Mouse (Mus musculus) embryonic stem cell, embryonic (primary cell): ENCODE measurements at regions not wholly inside any gene's neighbourhood (a gene's known extent, or its start where the extent isn't known, plus 50 kb on each side); places are given as distances from the start of the nearest gene placed in this dataset.

Source experiments
- CTCF ChIA-PET, 4 experiments: fragments of 300-600 bp in 2 of 4; fragments of 350-600 bp in 2 of 4; sonication (Branson Sonifier 250); formaldehyde crosslinking; loops; one replicate each; lab custom pipeline; 2022; ENCODE audit warnings: inconsistent platforms in 2 of 4; lab: Charles Lee
- POLR2A ChIA-PET, 4 experiments: fragments of 300-600 bp in 2 of 4; fragments of 350-600 bp in 2 of 4; sonication (Branson Sonifier 250); formaldehyde crosslinking; loops; one replicate each; lab custom pipeline; 2022; ENCODE audit warnings: antibody characterized with exemption in 4 of 4, inconsistent platforms in 1 of 4; lab: Charles Lee

GRCm38 (mm10) chr2:160499726-160500125, 132.9 kb upstream of the Mafb start:
- POLR2A ChIA-PET = interaction anchor here in 1 of 4 experiments (0.6 kb wide), 1 partner anchor 92 kb away, joined by 3 read pairs; no protein-coding TSS in a partner anchor

GRCm38 (mm10) chr2:160502901-160503300, 136.0 kb upstream of the Mafb start:
- CTCF ChIA-PET = no interaction called here
- POLR2A ChIA-PET = interaction anchor here in 1 of 4 experiments (1.1 to 1.5 kb wide), 3 partner anchors 9 to 1918 kb away, joined by 3 to 10 read pairs (median 4); no protein-coding TSS in a partner anchor

More at GRCm38 (mm10) chr2:160499726-160500125, 132.9 kb upstream of the Mafb start:
- CTCF ChIA-PET = no interaction called here

GRCm38 (mm10) chr2:160503597-160504393, 136.9 kb upstream of the Mafb start:
- POLR2A ChIA-PET = interaction anchor here in 1 of 4 experiments (1.3 to 1.4 kb wide), 2 partner anchors 14 to 26 kb away, joined by 3 to 10 read pairs; no protein-coding TSS in a partner anchor
- CTCF ChIA-PET = interaction anchor here in 3 of 4 experiments (0.6 to 0.7 kb wide), 3 partner anchors 10 to 51 kb away, joined by 3 to 4 read pairs (median 3); no protein-coding TSS in a partner anchor

GRCm38 (mm10) chr2:160504394-160504657, 137.5 kb upstream of the Mafb start:
- ChIA-PET POLR2A (interaction anchor here in 1 of 4 experiments (1.3 to 1.4 kb wide), 2 partner anchors 14 to 27 kb away, joined by 3 to 10 read pairs; no protein-coding TSS in a partner anchor), CTCF (interaction anchor here in 3 of 4 experiments (0.6 to 0.7 kb wide), 3 partner anchors 10 to 50 kb away, joined by 3 to 4 read pairs (median 3); no protein-coding TSS in a partner anchor)

GRCm38 (mm10) chr2:160507371-160507770, 138.3 kb upstream of the Top1 start:
- POLR2A ChIA-PET = interaction anchor here in 1 of 4 experiments (0.7 to 0.9 kb wide), 2 partner anchors 29 kb away, joined by 3 read pairs; no protein-coding TSS in a partner anchor

GRCm38 (mm10) chr2:160507816-160508564, 137.7 kb upstream of the Top1 start:
- CTCF ChIA-PET = interaction anchor here in 1 of 4 experiments (0.6 kb wide), 1 partner anchor 426 kb away, joined by 5 read pairs; no protein-coding TSS in a partner anchor
- POLR2A ChIA-PET = interaction anchor here in 1 of 4 experiments (0.7 to 0.9 kb wide), 2 partner anchors 28 to 29 kb away, joined by 3 read pairs; no protein-coding TSS in a partner anchor

More at GRCm38 (mm10) chr2:160507371-160507770, 138.3 kb upstream of the Top1 start:
- CTCF ChIA-PET = interaction anchor here in 1 of 4 experiments (0.6 kb wide), 1 partner anchor 426 kb away, joined by 5 read pairs; no protein-coding TSS in a partner anchor

- POLR2A ChIA-PET = interaction anchor here in 1 of 4 experiments (0.6 kb wide), 1 partner anchor 16 kb away, joined by 3 read pairs; no protein-coding TSS in a partner anchor
Measured at GRCm38 (mm10) chr2:160510159-160510558, 135.5 kb upstream of the Top1 start.

GRCm38 (mm10) chr2:160510635-160511421, 134.9 kb upstream of the Top1 start:
- CTCF ChIA-PET = no interaction called here
- POLR2A ChIA-PET = interaction anchor here in 1 of 4 experiments (0.6 to 1.3 kb wide), 4 partner anchors 8 to 24 kb away, joined by 3 to 4 read pairs (median 3); no protein-coding TSS in a partner anchor

More at GRCm38 (mm10) chr2:160510159-160510558, 135.5 kb upstream of the Top1 start:
- CTCF ChIA-PET = no interaction called here

- CTCF ChIA-PET = interaction anchor here in 2 of 4 experiments (0.6 to 1.7 kb wide), 4 partner anchors 63 to 148 kb away, joined by 3 to 8 read pairs (median 6); no protein-coding TSS in a partner anchor
- POLR2A ChIA-PET = interaction anchor here in 2 of 4 experiments (1.0 to 1.7 kb wide), 5 partner anchors 11 to 57 kb away, joined by 3 to 4 read pairs (median 4); no protein-coding TSS in a partner anchor
Measured at GRCm38 (mm10) chr2:160515621-160516020, 130.1 kb upstream of the Top1 start.

GRCm38 (mm10) chr2:160516526-160516925, 129.2 kb upstream of the Top1 start:
- ChIA-PET CTCF (interaction anchor here in 3 of 4 experiments (0.6 to 1.7 kb wide), 8 partner anchors 22 to 1538 kb away, joined by 3 to 8 read pairs (median 4); no protein-coding TSS in a partner anchor), POLR2A (interaction anchor here in 3 of 4 experiments (0.6 to 1.7 kb wide), 14 partner anchors 10 to 376 kb away, joined by 3 to 7 read pairs (median 4); no protein-coding TSS in a partner anchor)

GRCm38 (mm10) chr2:160525301-160526205, 120.1 kb upstream of the Top1 start:
- POLR2A ChIA-PET = interaction anchor here in 2 of 4 experiments (0.6 to 1.4 kb wide), 4 partner anchors 9 to 347 kb away, joined by 3 to 4 read pairs (median 4); partner anchors contain the start of gene Zhx3 (in 1 of the 2)
- CTCF ChIA-PET = interaction anchor here in 3 of 4 experiments (0.6 to 1.9 kb wide), 5 partner anchors 21 to 681 kb away, joined by 3 to 7 read pairs (median 3); no protein-coding TSS in a partner anchor

GRCm38 (mm10) chr2:160526377-160527125, 119.1 kb upstream of the Top1 start:
- POLR2A ChIA-PET = interaction anchor here (0.5 to 1.4 kb wide), 11 partner anchors 8 to 346 kb away, joined by 3 to 7 read pairs (median 4); partner anchors contain the start of gene Zhx3 (in 1 of the 4)
- CTCF ChIA-PET = interaction anchor here in 3 of 4 experiments (0.6 to 1.9 kb wide), 6 partner anchors 52 to 682 kb away, joined by 3 to 7 read pairs (median 3); no protein-coding TSS in a partner anchor

GRCm38 (mm10) chr2:160529306-160529705, 116.4 kb upstream of the Top1 start:
- POLR2A ChIA-PET = interaction anchor here in 1 of 4 experiments (1.3 to 1.8 kb wide), 3 partner anchors 13 to 18 kb away, joined by 3 to 5 read pairs (median 4); no protein-coding TSS in a partner anchor
- CTCF ChIA-PET = interaction anchor here in 2 of 4 experiments (0.6 to 2.0 kb wide), 3 partner anchors 11 to 115 kb away, joined by 3 to 5 read pairs (median 4); no protein-coding TSS in a partner anchor

- ChIA-PET POLR2A (interaction anchor here in 1 of 4 experiments (1.3 to 1.8 kb wide), 2 partner anchors 14 to 19 kb away, joined by 3 to 4 read pairs; no protein-coding TSS in a partner anchor), CTCF (interaction anchor here in 2 of 4 experiments (0.5 to 2.0 kb wide), 3 partner anchors 48 to 1665 kb away, joined by 3 to 6 read pairs (median 5); no protein-coding TSS in a partner anchor)
Measured at GRCm38 (mm10) chr2:160530377-160530776, 115.3 kb upstream of the Top1 start.

GRCm38 (mm10) chr2:160537319-160537719, 108.4 kb upstream of the Top1 start:
- POLR2A ChIA-PET = interaction anchor here in 1 of 4 experiments (0.6 to 1.1 kb wide), 2 partner anchors 20 to 30 kb away, joined by 3 read pairs; no protein-coding TSS in a partner anchor
- CTCF ChIA-PET = interaction anchor here in 2 of 4 experiments (0.5 kb wide), 2 partner anchors 65 to 347 kb away, joined by 4 to 7 read pairs; no protein-coding TSS in a partner anchor
